Mouse (Mus musculus) liver, adult 2 months (tissue): ENCODE data around the gene Cd3g.

ENCODE experiments used
- CTCF ChIP-seq: fragments of 200-500 bp; IDR thresholded peaks from 2 replicates; pipeline ENCODE4 v1.5.1; 2011; ENCODE audit warnings: low read depth, low read length, control low read depth
- POLR2A ChIP-seq: fragments of 200-500 bp; IDR thresholded peaks from 2 replicates; pipeline ENCODE4 v1.6.1; 2011; ENCODE audit warnings: low read length, control low read depth; ENCODE audit not compliant: insufficient read depth; ENCODE audit errors: extremely low read depth

DNA sequence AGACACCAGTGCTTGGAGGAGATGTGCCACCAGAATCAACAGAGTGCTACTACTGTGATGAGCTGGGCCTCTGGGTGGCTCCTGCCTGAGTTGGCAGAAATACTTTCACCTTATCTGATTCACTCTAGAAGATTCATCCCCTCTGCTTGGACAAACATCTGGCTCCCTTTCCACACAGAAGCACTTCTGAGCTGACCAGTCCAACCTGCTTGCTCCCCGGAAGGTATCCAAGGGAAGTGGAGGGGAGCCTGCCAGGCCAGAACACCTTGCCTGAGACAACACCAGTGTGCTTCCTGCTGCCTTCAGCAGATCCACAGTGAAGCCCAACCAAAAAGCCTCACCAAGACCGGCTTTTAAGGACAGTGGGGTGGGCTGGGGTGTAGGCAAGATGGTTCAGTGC, 44.0 kb upstream of the Cd3g start:
- TF ChIP-seq CTCF (no peak), POLR2A (no peak)
